Mouse (Mus musculus) bone marrow macrophage, adult 2 months (primary cell): ENCODE measurements at regions not wholly inside any gene's neighbourhood (a gene's known extent, or its start where the extent isn't known, plus 50 kb on each side); places are given as distances from the start of the nearest gene placed in this dataset.

Experiments used
- CTCF ChIP-seq: IDR thresholded peaks from 2 replicates; pipeline ENCODE4 v1.5.1; 2012; ENCODE audit warnings: low read depth, mild to moderate bottlenecking, low read length, moderate library complexity
- POLR2A ChIP-seq: IDR thresholded peaks from 2 replicates; pipeline ENCODE4 v1.6.1; 2012; ENCODE audit warnings: mild to moderate bottlenecking, low read depth, low read length, borderline replicate concordance

GRCm38 (mm10) chr9:113309707-113310574, 398.1 kb downstream of the Pdcd6ip start:
- TF ChIP-seq CTCF (no peak), POLR2A (no peak)
